Mouse (Mus musculus) bone marrow macrophage, adult 2 months (primary cell): ENCODE results near the gene Lpcat3.

ENCODE experiments used
- CTCF ChIP-seq: IDR thresholded peaks from 2 replicates; pipeline ENCODE4 v1.5.1; 2012; ENCODE audit warnings: low read depth, mild to moderate bottlenecking, low read length, moderate library complexity
- POLR2A ChIP-seq: IDR thresholded peaks from 2 replicates; pipeline ENCODE4 v1.6.1; 2012; ENCODE audit warnings: mild to moderate bottlenecking, low read depth, low read length, borderline replicate concordance

DNA sequence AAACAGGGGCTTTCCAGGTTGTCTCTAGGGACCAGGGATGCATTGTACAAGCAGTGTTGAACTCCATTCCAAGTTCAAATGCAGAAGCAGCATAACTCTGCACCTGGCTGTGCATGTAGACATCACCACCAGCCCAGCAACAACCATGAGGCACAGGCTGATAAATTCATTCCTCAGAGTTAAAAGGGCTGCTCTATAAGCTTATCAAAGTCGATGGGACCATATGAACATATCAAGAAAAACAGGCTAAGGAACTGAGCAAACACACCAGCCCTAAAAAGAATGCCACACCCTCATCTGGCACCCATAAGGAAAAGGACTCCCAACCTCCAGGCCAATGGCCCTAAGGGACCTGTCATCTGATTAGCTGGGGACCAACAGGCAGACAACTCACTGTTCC lies 16.4 kb upstream of the Lpcat3 start:
- TF ChIP-seq CTCF (no peak), POLR2A (no peak)
